Comparison of ENCODE assay signal across 8 mouse cellular contexts in the genomic region with DNA sequence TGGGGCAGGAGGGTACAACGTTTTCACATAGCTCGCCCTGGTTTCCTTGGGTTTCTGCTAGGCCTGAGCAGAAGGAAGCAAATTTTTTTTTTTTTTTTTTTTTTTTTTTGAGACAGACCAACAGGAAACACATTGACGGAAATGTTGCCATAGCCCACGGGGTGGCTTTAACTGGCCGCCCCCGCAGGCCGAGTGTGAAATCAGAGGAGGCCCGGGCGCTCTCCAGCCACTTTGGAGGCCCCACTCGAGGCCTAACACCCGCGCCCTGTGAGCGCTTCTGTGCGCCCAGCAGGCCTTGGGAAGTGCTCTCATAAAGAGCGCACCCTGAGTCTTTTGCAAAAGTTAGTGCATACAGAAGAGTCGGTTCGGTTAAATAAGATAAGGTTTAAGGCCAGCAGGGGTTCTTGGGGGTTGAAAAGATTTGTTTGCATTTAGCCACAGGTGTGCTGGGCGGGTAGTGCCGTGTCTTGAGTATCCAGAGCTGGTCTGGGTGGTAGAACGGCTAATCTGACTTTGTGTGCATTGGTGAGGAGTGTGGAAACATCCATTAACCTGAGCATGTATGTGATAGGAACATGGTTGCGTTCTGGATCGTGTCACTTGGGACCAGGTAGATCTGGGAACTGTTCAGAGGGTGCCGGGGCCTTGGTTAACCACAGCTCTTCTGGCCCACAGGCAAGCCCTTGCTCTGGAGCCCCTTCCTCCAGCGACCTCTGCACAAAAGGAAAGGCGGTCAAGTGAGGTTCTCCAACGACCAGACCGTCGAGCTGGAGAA. TPM values are rescaled to one million over a fixed set of nuclear protein-coding genes. Genes with fewer than 3 reads are reported as not detected.
DNase-seq lines count a peak whose midpoint lies in the region; ATAC-seq lines count a peak whose summit lies in the region.

No protein-coding gene starts in this region.

- 2% methylated on average over 28 of the region's 28 CpGs for WGBS in hindbrain, embryonic 11.5 days
- 4% methylated on average over 28 of the region's 28 CpGs for WGBS in hindbrain, embryonic 13.5 days
- WGBS in heart, embryonic 13.5 days = 18% methylated on average over 28 of the region's 28 CpGs
- 4% methylated on average over 28 of the region's 28 CpGs for WGBS in limb, embryonic 11.5 days

- H3K4me1 ChIP-seq in hindbrain, embryonic 11.5 days (replicated peaks; ENCODE audit: control insufficient read depth, insufficient read depth, low read length) = 0 out of 2 replicates have a peak, but pooled peaks cover 2% of the 10 kb centered on the region
- peaks cover 19% of the 10 kb centered on the region for H3K4me1 ChIP-seq in hindbrain, embryonic 13.5 days (replicated peaks)
- peaks cover 34% of the 10 kb centered on the region for H3K4me1 ChIP-seq in heart, embryonic 13.5 days
- H3K4me1 ChIP-seq in limb, embryonic 11.5 days (ENCODE audit: control insufficient read depth, insufficient read depth, low read length) = peaks cover 14% of the 10 kb centered on the region

- no peak for ATAC-seq in hindbrain, embryonic 11.5 days (ENCODE audit: low FRiP score)
- no peak for ATAC-seq in hindbrain, embryonic 13.5 days (ENCODE audit: low FRiP score)
- ATAC-seq in heart, embryonic 13.5 days (ENCODE audit: extremely low read depth, insufficient number of reproducible peaks, low FRiP score, low TSS enrichment) = no peak
- no peak for ATAC-seq in limb, embryonic 11.5 days (ENCODE audit: insufficient number of reproducible peaks, low FRiP score, low TSS enrichment, low read depth)
- ATAC-seq in monocyte, adult 5-6 weeks (replicated peaks; ENCODE audit: insufficient number of reproducible peaks, low FRiP score, low TSS enrichment, poor library complexity, severe bottlenecking) = peak; percentile 55

- peak; percentile 55 for DNase-seq in hindbrain, embryonic 11.5 days (ENCODE audit: low spot score)
- DNase-seq in adrenal gland, adult 2 months = peak; percentile 47
- peak; percentile 49 for DNase-seq in limb, embryonic 11.5 days (ENCODE audit: low spot score)
- DNase-seq in urinary bladder, adult 18-20 months (ENCODE audit: low spot score in 2 of 2) = no peak
- no peak for DNase-seq in cerebellum, postnatal 14 days

- no peak overlapping the region for H3K4me3 ChIP-seq in hindbrain, embryonic 11.5 days (ENCODE audit: low read depth, low read length)
- H3K4me3 ChIP-seq in hindbrain, embryonic 13.5 days = no peak overlapping the region
- peak overlapping the region; percentile 73 for H3K4me3 ChIP-seq in heart, embryonic 13.5 days
- no peak overlapping the region for H3K4me3 ChIP-seq in limb, embryonic 11.5 days (ENCODE audit: low read depth, low read length)

- no peaks in the 10 kb centered on the region for H3K36me3 ChIP-seq in hindbrain, embryonic 11.5 days (ENCODE audit: control insufficient read depth, insufficient read depth, low read length)
- H3K36me3 ChIP-seq in hindbrain, embryonic 13.5 days = no peaks in the 10 kb centered on the region
- no peaks in the 10 kb centered on the region for H3K36me3 ChIP-seq in heart, embryonic 13.5 days
- H3K36me3 ChIP-seq in limb, embryonic 11.5 days (ENCODE audit: control insufficient read depth, insufficient read depth, low read length) = no peaks in the 10 kb centered on the region

- H3K27ac ChIP-seq in hindbrain, embryonic 11.5 days (ENCODE audit: low read depth, low read length) = no peak overlapping the region
- no peak overlapping the region for H3K27ac ChIP-seq in hindbrain, embryonic 13.5 days
- peak overlapping the region; percentile 59; the same call in 1 of the 2 replicates for H3K27ac ChIP-seq in heart, embryonic 13.5 days (replicated peaks)
- no peak overlapping the region for H3K27ac ChIP-seq in limb, embryonic 11.5 days (replicated peaks; ENCODE audit: low read depth, low read length)

- no peak overlapping the region for H3K4me2 ChIP-seq in hindbrain, embryonic 11.5 days (replicated peaks; ENCODE audit: low read depth, low read length)
- H3K4me2 ChIP-seq in hindbrain, embryonic 13.5 days = no peak overlapping the region
- H3K4me2 ChIP-seq in heart, embryonic 13.5 days = peak overlapping the region; percentile 89
- peak overlapping the region; percentile 7; the same call in 1 of the 2 replicates for H3K4me2 ChIP-seq in limb, embryonic 11.5 days (ENCODE audit: low read depth, severe bottlenecking)

- no peak overlapping the region for H3K9ac ChIP-seq in hindbrain, embryonic 11.5 days (ENCODE audit: low read depth, low read length)
- H3K9ac ChIP-seq in hindbrain, embryonic 13.5 days = no peak overlapping the region
- H3K9ac ChIP-seq in heart, embryonic 13.5 days = peak overlapping the region; percentile 59
- H3K9ac ChIP-seq in limb, embryonic 11.5 days (ENCODE audit: low read length) = no peak overlapping the region

- H3K27me3 ChIP-seq in hindbrain, embryonic 11.5 days (ENCODE audit: control insufficient read depth, insufficient read depth, low read length) = peaks cover 60% of the 10 kb centered on the region
- H3K27me3 ChIP-seq in hindbrain, embryonic 13.5 days = peaks cover 95% of the 10 kb centered on the region
- peaks cover 93% of the 10 kb centered on the region for H3K27me3 ChIP-seq in heart, embryonic 13.5 days (replicated peaks)
- H3K27me3 ChIP-seq in limb, embryonic 11.5 days (ENCODE audit: control insufficient read depth, insufficient read depth, low read length) = peaks cover 61% of the 10 kb centered on the region

- H3K9me3 ChIP-seq in hindbrain, embryonic 11.5 days (ENCODE audit: control insufficient read depth, low read length) = no peaks in the 10 kb centered on the region
- no peaks in the 10 kb centered on the region for H3K9me3 ChIP-seq in hindbrain, embryonic 13.5 days
- no peaks in the 10 kb centered on the region for H3K9me3 ChIP-seq in heart, embryonic 13.5 days
- no peaks in the 10 kb centered on the region; the same call in 1 of the 2 replicates for H3K9me3 ChIP-seq in limb, embryonic 11.5 days (ENCODE audit: control insufficient read depth, low read length)

RNA-seq across cellular contexts. Expression of a gene that starts 2.1 kb away (rescaled TPM):
- 5.5 and 5.8 TPM in 2 replicates for polyA plus RNA-seq in hindbrain, embryonic 11.5 days (2014; fragmentation: Nextera tagmentation; extraction: Ambion mirVana)
- 6.7 and 7.2 TPM in 2 replicates for polyA plus RNA-seq in hindbrain, embryonic 13.5 days (2015; fragmentation: Nextera tagmentation; extraction: Ambion mirVana)
- total RNA-seq in adrenal gland, adult 2 months (2021) = 10 to 100 TPM; 38.0 to 79.8 TPM
- polyA plus RNA-seq in adrenal gland, adult 2 months (2012; rRNA removed) = 162 and 413 TPM in 2 replicates
- polyA plus RNA-seq in heart, embryonic 13.5 days (2015; fragmentation: Nextera tagmentation; extraction: Ambion mirVana) = 14.6 and 15.1 TPM in 2 replicates
- 4.7 and 4.8 TPM in 2 replicates for polyA plus RNA-seq in limb, embryonic 11.5 days (2014; fragmentation: Nextera tagmentation; extraction: Ambion mirVana)
- 52.2 to 59.3 TPM (median 53.1 TPM) in 3 replicates for total RNA-seq in monocyte, adult 5-6 weeks (2017)

Comparison
In these comparisons a context has a peak if more than half of its experiments do, and no peak if none do; other contexts are left out.
1. DNase-seq: peak in hindbrain, embryonic 11.5 days (single experiment), adrenal gland, adult 2 months (single experiment) and limb, embryonic 11.5 days (single experiment); none in urinary bladder, adult 18-20 months (0 of 2) and cerebellum, postnatal 14 days (0 of 2).
2. H3K4me2 ChIP-seq: peak in heart, embryonic 13.5 days (single experiment) and limb, embryonic 11.5 days (single experiment); none in hindbrain, embryonic 11.5 days (single experiment) and hindbrain, embryonic 13.5 days (single experiment).
3. RNA of a gene that starts 2.1 kb away (polyA plus RNA-seq): 162 to 413 TPM in adrenal gland, adult 2 months; 14.6 to 15.1 TPM in heart, embryonic 13.5 days, 6.7 to 7.2 TPM in hindbrain, embryonic 13.5 days, 5.5 to 5.8 TPM in hindbrain, embryonic 11.5 days and 4.7 to 4.8 TPM in limb, embryonic 11.5 days; every median in the first group is over 10 times any median in the second.